Mouse (Mus musculus) G1E-ER4 (cell line): ENCODE data around the gene Gpc6. TPM values are rescaled to one million over a fixed set of nuclear protein-coding genes. Genes with fewer than 3 reads are reported as not detected.

Experiments
- GATA1 ChIP-seq: IDR thresholded peaks from one replicate; pipeline ENCODE4 v1.8.0; 2012; ENCODE audit warnings: low read length, inconsistent platforms
- polyA plus RNA-seq: library from polyadenylated mRNA; stranded (reverse); fragments of >175 nt; gene quantifications from 2 replicates; pipeline ENCODE4 v1.2.3, GENCODE M21; 2012

Gpc6 gene
- polyA plus RNA-seq, 1 experiment = not detected

GRCm38 (mm10) chr14:117407824-117408524, 482.9 kb downstream of the Gpc6 start:
- TF ChIP-seq GATA1 = no peak

GRCm38 (mm10) chr14:117408525-117408835, 483.4 kb downstream of the Gpc6 start:
- TF ChIP-seq GATA1 = no peak

GRCm38 (mm10) chr14:117409778-117410177, 484.7 kb downstream of the Gpc6 start:
- no peak for TF ChIP-seq GATA1

DNA sequence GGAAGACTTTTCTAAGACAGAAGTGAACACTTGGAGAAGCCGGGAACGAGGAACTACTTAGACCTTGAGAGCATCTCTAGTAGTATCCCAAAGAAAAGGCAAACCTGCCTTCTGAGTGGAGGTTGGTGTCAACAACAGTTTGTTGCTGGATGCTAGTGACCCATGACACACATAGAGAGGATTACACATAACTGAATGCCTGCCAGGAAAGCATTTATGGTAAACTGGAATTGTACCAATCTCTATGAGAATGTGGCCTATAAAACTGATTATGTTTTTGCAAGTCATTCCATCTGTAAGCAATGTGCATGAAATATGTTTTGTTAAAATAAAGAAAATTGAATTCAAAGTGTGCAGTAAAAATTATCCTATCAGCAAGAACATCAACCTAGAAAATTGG, 485.4 kb downstream of the Gpc6 start:
- TF ChIP-seq GATA1 = no peak

DNA sequence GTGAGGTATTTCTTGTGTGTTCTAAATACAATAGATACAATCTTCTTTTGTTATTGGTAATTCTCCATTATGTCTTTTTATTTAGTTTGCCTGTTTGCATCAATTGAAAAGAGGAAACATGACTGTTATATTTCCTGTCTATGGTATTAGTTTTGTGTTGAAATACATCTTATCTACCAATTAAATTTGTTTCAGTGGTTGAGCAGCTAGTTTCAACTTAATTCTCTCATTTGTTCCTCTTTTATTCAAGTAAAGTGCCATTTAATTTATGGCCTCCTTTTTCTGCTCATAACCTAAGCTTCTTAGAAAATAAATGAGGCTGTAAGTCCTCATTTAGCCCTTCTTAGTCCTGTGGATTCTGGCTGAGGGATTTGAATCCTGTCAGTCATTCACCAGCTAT, 489.9 kb downstream of the Gpc6 start:
- TF ChIP-seq GATA1 = no peak

DNA sequence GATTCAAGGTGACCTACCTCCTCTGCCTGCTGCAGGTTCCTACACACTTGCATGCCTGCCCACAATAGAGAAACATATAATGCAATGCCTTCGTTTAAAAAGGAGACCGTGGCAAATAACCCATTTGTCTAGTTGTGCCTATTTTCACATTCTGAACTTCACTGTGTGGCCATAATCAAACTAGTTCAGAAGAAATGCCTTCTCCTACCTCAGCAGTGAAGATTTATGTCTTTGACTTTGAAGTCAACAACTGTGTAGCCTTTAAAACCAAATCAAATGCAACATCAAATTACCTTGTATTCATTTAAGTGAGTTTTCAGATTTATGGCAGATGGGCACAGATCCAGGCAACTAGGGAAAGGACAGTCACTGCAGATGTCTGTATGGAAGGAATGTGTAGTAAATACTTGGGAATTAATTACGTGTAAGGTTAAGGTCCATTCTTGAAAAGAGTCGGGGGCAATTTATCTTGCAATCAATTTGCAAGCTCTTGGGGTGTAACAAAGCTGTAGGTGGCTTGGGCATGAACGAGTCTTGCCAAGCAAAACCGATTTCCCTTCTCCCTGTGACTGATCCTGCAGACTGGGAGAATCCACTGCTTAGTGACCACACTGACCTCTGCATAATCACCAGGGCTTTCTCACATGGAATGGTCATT, 494.6 kb downstream of the Gpc6 start:
- no peak for TF ChIP-seq GATA1

DNA sequence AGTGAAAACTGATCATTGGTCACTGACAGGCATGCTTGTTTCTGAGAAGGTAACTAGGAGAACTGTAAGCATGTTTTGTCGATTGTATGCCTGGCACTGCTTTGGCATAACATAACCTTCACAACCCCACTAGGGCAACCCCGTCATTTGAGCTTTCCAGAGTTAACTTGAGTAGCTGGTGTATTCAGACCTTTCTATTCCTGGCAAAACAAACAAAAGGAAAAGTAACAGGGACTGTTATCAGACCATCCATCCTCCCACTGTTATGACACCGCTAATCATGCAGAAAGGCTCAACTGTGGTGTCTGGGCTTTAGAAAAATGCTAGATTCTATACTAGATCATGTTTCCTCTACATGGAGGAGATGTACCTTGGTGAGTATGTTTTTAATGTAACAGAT, 496.1 kb downstream of the Gpc6 start:
- no peak for TF ChIP-seq GATA1

DNA sequence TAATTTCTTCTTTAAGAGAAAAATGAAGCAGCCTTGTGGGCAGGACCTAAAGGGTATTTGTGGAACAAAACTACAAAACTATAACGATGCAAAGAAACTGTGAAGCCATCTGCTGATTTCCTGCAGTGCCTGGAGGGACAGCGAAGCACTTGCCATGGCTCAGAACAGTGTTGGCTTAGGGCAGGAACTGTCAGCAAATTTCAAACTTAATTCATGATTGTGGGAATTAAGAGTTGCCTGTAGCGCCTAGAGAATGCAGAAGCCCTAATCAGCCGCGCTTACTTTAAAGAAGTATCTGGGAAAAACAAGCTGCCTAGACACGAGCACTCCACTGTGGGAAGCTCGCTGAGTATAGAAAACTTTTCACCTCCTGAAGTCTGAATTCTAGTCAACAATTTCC, 501.0 kb downstream of the Gpc6 start:
- no peak for TF ChIP-seq GATA1

DNA sequence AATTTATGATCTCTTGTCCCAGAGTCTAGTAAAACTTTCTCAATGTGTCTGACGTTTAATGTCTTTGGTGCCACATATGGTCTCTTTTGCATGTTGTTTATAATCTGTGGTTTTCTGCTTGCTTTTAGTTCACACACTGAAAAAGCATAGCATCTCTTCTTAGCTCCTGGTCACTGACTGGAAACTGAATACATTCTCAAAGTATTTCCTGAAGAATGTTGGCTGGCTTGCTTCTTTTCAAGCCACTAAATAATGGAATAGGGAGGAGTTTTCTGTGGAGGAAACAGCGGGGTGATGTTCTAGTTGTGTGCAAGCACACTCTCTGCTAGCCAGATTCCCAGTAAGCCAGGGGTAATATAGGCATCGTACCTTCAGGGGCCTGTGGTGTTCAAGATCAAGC, 502.7 kb downstream of the Gpc6 start:
- no peak for TF ChIP-seq GATA1

GRCm38 (mm10) chr14:117435739-117436138, 510.6 kb downstream of the Gpc6 start:
- TF ChIP-seq GATA1 = no peak

- TF ChIP-seq GATA1 = no peak
Measured at GRCm38 (mm10) chr14:117451391-117451991, 526.4 kb downstream of the Gpc6 start.

DNA sequence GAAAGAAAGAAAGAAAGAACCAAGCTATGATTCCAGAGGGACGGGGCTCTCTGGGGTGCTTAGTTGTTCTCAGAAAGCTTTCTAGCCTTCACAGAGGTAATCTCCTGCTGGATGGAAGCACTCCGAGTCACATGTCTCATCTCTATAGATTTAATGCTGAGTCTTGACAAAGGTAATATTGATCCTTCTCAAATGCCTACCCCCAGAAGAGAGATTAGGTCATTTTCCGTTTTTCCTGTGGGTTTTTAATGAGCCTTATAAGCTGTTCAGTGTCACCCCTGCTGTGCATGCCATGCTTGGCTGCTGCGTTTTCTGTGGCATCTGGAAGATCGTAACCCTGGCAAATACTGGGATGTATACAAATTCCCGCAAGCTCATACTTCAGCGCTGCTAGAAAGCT, 527.0 kb downstream of the Gpc6 start:
- TF ChIP-seq GATA1 = no peak

- no peak for TF ChIP-seq GATA1
Measured at GRCm38 (mm10) chr14:117473378-117473777, 548.3 kb downstream of the Gpc6 start.

DNA sequence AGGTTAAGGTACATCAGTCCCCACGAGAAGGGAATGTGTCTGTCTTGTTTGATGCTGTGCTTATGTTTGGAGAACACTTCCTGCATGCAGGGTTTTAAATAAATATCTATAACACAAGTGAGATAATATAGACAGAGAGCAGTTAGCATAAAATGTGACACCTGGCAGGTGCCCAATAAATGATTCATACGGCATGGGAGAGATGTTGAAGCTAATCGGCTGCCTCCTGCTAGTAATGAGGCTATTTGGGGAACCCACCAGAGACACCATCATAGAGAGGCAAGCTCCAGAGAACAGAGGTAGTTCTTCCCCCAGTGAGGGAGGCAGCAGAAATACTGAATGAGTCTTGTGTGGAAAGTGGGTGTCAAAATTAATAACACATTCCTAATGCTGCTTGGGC, 553.8 kb downstream of the Gpc6 start:
- no peak for TF ChIP-seq GATA1

DNA sequence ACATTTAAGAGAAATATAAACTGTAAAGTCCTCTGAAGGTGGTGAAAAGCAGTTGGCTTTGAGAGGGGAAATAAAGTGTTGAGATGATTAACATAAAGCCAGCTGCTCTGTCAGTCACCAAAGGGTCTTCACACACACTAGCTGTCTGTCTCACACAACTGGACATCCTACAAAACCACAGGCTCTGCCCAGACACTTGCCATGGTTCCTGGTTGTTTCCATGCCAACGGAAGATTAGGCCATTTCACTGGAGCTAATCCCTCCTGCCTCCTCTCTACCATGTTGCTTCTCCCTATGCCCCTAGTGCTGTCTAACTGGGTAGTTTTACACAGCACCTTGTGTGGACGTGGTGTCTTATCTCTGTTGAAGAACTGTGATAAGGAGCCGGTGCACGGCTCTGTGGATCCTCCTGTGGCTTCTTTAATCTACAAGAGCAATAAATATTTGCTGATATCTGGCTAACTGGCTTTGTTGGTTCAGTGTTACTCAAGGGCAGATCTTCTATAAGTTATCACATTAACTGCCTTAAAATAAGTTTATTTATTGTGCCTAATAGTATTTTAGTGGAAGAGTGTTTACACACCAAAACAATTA, 562.1 kb downstream of the Gpc6 start:
- TF ChIP-seq GATA1 = no peak

DNA sequence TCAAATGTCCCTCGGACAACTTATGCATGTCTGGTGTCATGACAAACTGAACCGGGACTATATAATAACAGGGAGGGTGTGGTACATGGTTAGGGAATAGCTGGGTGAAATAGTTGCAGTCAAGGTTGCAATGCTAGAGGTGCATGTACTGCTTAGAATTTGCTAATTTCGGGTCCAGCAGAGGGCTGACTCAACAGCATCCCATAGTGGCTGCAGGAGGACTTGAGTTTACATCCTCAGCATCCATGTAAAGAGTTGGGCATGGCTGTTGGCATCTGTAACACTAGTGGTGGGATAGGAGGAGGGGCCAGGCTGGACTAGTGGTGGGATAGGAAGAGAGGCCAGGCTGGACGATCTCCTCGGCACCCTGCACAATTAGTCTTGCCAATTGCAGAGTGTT, 565.4 kb downstream of the Gpc6 start:
- TF ChIP-seq GATA1 = no peak

DNA sequence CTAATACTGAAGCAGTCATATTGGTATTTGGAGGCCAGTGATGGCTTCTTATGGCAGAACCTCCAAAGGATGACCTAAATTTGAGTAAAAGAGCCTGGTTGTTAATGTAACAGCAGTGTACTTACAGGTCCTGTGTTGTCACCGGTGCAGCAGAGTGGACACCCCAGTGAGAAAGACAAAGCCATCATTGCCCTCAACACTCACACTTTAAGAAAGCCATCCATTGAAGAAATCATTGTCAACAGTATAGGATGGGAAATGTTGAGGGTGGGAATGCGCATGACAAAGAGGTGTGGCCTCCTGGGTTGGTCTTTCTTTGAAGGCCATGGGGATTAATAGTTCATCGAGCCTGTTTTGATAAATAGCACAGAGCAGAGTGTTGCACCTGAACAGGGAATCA, 570.0 kb downstream of the Gpc6 start:
- TF ChIP-seq GATA1 = no peak
